Mouse (Mus musculus) granulocyte monocyte progenitor cell, adult 5-6 weeks (primary cell): ENCODE measurements at regions not wholly inside any gene's neighbourhood (a gene's known extent, or its start where the extent isn't known, plus 50 kb on each side); places are given as distances from the start of the nearest gene placed in this dataset.
A peak's percentile ranks its signal among the peaks of the same experiment; 100 is the strongest.
"Not testable (repeated sequence)": the region's sequence is repeated elsewhere in the genome, so short reads cannot be mapped to it uniquely, and the experiment has no call there.

Experiments
- ATAC-seq: replicated peaks from 2 replicates; pipeline ENCODE4 v1.8.0; 2016; ENCODE audit warnings: mild to moderate bottlenecking, moderate TSS enrichment, inconsistent platforms; ENCODE audit not compliant: poor library complexity, severe bottlenecking

GRCm38 (mm10) chr3:15008501-15008900, 122.4 kb downstream of the Car2 start:
- ATAC-seq = no peak

GRCm38 (mm10) chr3:15009747-15010146, 123.7 kb downstream of the Car2 start:
- no peak for ATAC-seq

- ATAC-seq = no peak
Observed at GRCm38 (mm10) chr3:15016621-15017020, 130.5 kb downstream of the Car2 start.

- ATAC-seq = no peak
Observed at GRCm38 (mm10) chr3:15022773-15023172, 136.7 kb downstream of the Car2 start.

GRCm38 (mm10) chr3:15040866-15041528, 154.9 kb downstream of the Car2 start:
- ATAC-seq = no peak

GRCm38 (mm10) chr3:15053968-15054367, 167.9 kb downstream of the Car2 start:
- no peak for ATAC-seq

- ATAC-seq = not testable (repeated sequence)
Observed at GRCm38 (mm10) chr3:15055516-15056256, 169.6 kb downstream of the Car2 start.

GRCm38 (mm10) chr3:15056788-15057585, 170.9 kb downstream of the Car2 start:
- not testable (repeated sequence) for ATAC-seq

- no peak for ATAC-seq
Observed at GRCm38 (mm10) chr3:15065681-15066080, 179.6 kb downstream of the Car2 start.

GRCm38 (mm10) chr3:15068256-15068655, 182.2 kb downstream of the Car2 start:
- no peak for ATAC-seq

- no peak for ATAC-seq
Observed at GRCm38 (mm10) chr3:15071030-15071883, 185.2 kb downstream of the Car2 start.

GRCm38 (mm10) chr3:15073405-15073804, 187.3 kb downstream of the Car2 start:
- peak; percentile 17; the same call in 1 of the 2 replicates for ATAC-seq

GRCm38 (mm10) chr3:15073847-15074246, 187.8 kb downstream of the Car2 start:
- no peak for ATAC-seq

- no peak for ATAC-seq
Observed at GRCm38 (mm10) chr3:15074949-15075348, 188.9 kb downstream of the Car2 start.

- no peak for ATAC-seq
Observed at GRCm38 (mm10) chr3:15090124-15090523, 204.1 kb downstream of the Car2 start.

- no peak for ATAC-seq
Observed at GRCm38 (mm10) chr3:15098206-15098817, 212.2 kb downstream of the Car2 start.

- ATAC-seq = no peak
Observed at GRCm38 (mm10) chr3:15098981-15099380, 212.9 kb downstream of the Car2 start.

- ATAC-seq = no peak
Observed at GRCm38 (mm10) chr3:15105627-15106026, 219.6 kb downstream of the Car2 start.

GRCm38 (mm10) chr3:15106281-15106680, 220.2 kb downstream of the Car2 start:
- ATAC-seq = peak; percentile 30; the same call in 1 of the 2 replicates

GRCm38 (mm10) chr3:15107301-15107700, 221.2 kb downstream of the Car2 start:
- no peak for ATAC-seq
